Mouse (Mus musculus): ENCODE measurements around the gene Gata5.

DNA sequence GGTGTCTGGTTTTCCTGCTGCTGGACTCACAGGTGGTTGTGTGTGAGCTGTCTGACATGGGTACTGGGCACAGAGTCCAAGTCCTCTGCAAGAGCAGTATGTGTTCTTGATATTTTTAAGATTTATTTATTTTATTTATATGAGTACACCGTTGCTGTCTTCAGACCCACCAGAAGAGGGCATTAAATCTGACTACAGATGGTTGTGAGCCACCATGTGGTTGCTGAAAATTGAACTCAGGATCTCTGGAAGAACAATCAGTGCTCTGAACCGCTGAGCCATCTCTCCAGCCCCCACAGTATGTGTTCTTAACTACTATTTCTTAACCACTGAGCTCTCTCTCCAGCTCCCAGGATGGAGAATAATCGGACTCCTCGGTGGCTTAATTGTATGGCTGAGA, 32.3 kb downstream of the Gata5 start:
- TF ChIP-seq CTCF (IDR thresholded peaks at IDR 0.05; ENCODE audit: borderline replicate concordance, extremely low read depth, insufficient read depth, insufficient read length) (no peak), POLR2A (IDR thresholded peaks at IDR 0.05; ENCODE audit: borderline replicate concordance, extremely low read depth, insufficient read depth, insufficient read length, poor library complexity, severe bottlenecking) (no peak)

All from brain, embryonic 14.5 days (tissue).